Mouse (Mus musculus) hindbrain, embryonic 14.5 days (tissue): ENCODE results near the gene Soga1. TPM values are rescaled to one million over a fixed set of nuclear protein-coding genes. Genes with fewer than 3 reads are reported as not detected.

ENCODE experiments used
- ATAC-seq: fragments of 200-750 bp; cut with Nextera tagmentation; 2 replicates; pipeline ENCODE4 v1.8.0; 2017; ENCODE audit warnings: moderate number of reproducible peaks, mild to moderate bottlenecking, moderate TSS enrichment, moderate library complexity; ENCODE audit not compliant: low FRiP score
- DNase-seq: peaks from one replicate; pipeline ENCODE4 v3.0.0-alpha.2; 2015; ENCODE audit warnings: low spot score
- H3K27ac ChIP-seq: fragments of 300-500 bp; sonication (generic); 2 replicates; pipeline ENCODE4 v1.5.1; 2014; ENCODE audit warnings: mild to moderate bottlenecking, moderate library complexity
- H3K27me3 ChIP-seq: fragments of 300-500 bp; sonication (generic); 2 replicates; pipeline ENCODE4 v1.6.1; 2014; ENCODE audit warnings: mild to moderate bottlenecking, low read length, mixed read lengths; ENCODE audit not compliant: control insufficient read depth, insufficient read depth
- H3K36me3 ChIP-seq: fragments of 300-500 bp; sonication (generic); replicated peaks from 2 replicates; pipeline ENCODE4 v1.6.1; 2014; ENCODE audit not compliant: control insufficient read depth, insufficient read depth
- H3K4me1 ChIP-seq: fragments of 300-500 bp; sonication (generic); replicated peaks from 2 replicates; pipeline ENCODE4 v1.6.1; 2014; ENCODE audit warnings: antibody characterized with exemption, low read length, mixed read lengths; ENCODE audit not compliant: control insufficient read depth, insufficient read depth
- H3K4me2 ChIP-seq: fragments of 300-500 bp; sonication (generic); replicated peaks from 2 replicates; pipeline ENCODE4 v1.6.1; 2014; ENCODE audit warnings: mild to moderate bottlenecking, moderate library complexity
- H3K4me3 ChIP-seq: fragments of 300-500 bp; sonication (generic); replicated peaks from 2 replicates; pipeline ENCODE4 v1.5.1; 2014; ENCODE audit warnings: mild to moderate bottlenecking, low read length
- H3K9ac ChIP-seq: fragments of 300-500 bp; sonication (generic); 2 replicates; pipeline ENCODE4 v1.6.1; 2014
- H3K9me3 ChIP-seq: fragments of 300-500 bp; sonication (generic); 2 replicates; pipeline ENCODE4 v1.6.1; 2016; ENCODE audit warnings: low read length; ENCODE audit not compliant: control insufficient read depth
- WGBS: fragments of 180-500 bp; shearing (Covaris S2); extraction: QIAGEN DNeasy Blood & Tissue Kit; methylation state at CpG from one replicate; pipeline ENCODE4 v1.1.7; 2014; 5-methylcytosine and 5-hydroxymethylcytosine counted together
- polyA plus RNA-seq: library from polyadenylated mRNA; unstranded; fragments of >200 nt; fragmentation: Nextera tagmentation; extraction: Ambion mirVana; gene quantifications from 2 replicates; pipeline ENCODE4 v1.2.1, GENCODE M21; 2014

The Soga1 gene
- 9.5 and 9.7 TPM in 2 replicates for polyA plus RNA-seq

DNA sequence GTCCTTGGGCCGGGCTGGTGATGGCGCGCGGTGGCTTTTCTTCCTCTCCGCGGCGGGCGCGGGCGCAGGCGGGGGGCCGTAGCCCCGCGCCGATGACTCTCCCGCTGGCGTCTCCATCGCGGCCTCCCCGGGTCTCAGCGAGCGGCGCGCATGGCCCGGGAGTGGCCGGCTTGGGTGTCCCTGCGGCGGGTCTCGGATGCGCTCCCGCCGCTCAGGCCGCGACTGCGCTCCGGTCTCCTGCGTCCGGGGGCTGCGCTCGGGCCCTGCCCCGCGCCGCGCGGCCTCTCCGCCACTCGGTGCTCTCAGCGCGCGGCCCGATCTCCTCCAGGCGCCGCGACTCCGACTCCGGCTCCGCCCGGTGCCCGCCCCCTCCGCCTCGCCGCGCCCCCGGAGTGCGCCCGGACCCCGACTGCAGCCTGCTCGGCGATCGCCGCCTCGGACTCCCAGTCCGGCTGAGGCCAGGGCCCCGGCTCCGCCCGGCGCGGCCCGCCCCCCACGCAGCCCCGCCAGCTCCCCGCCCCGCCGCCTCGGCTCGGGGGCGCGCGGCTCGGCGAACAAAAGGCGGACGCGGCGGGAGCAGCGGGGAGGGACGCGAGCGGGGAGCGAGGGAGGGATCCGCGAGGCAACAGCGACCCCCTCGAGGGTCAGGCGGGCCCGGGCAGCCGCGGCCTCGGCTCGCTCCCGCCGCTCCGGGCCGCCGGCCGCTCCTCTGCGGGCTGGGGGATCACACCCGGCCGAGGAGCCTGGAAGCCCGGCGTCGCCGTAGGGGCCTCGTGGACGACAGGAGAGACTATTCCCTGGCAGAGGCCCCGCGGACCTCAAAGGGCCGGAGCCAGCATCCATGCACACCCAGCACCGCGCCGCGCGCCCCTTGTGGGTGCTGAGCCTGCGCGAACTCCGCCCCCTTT lies at the start of gene Soga1:
TSS of gene Soga1 (minus strand) at position 462 of the 908 bp plus-strand sequence.
- no peaks in the 10 kb centered on the region for H3K9me3 ChIP-seq
- WGBS: under 1% methylated on average over 85 of the region's 136 CpGs
- DNase-seq: peak; percentile 83
- H3K9ac ChIP-seq: peak within 1 kb of the TSS; percentile 99
- H3K4me3 ChIP-seq: peak within 1 kb of the TSS; percentile 96
- peak; percentile 86 for ATAC-seq
- peaks cover 40% of the 10 kb centered on the region for H3K4me1 ChIP-seq
- H3K27me3 ChIP-seq: no peaks in the 10 kb centered on the region
- H3K4me2 ChIP-seq: peak within 1 kb of the TSS; percentile 93
- H3K36me3 ChIP-seq: 0 out of 2 replicates have a peak, but pooled peaks cover 6% of the 10 kb centered on the region
- H3K27ac ChIP-seq: peak within 1 kb of the TSS; percentile 98

DNA sequence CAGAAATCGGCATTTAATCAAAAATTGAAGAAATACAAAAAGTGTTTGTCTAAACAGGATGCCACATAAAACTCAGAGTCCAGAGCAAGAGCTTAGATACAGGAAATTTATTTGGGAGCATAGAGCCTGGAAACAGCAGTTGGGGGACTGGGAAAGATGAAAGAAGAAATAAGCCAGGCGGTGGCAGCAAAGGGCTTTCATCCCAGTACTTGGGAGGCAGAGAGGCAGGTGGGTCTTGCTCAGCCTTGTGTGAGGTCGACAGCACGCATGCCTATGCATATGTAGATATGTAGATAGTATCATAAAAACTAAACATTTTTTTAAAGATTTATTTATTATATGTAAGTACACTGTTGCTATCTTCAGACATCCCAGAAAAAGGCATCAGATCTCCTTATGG lies 49.0 kb upstream of the Soga1 start:
- no peaks in the 10 kb centered on the region for H3K4me1 ChIP-seq
- H3K36me3 ChIP-seq: no peaks in the 10 kb centered on the region
- WGBS: 74% methylated on average over 4 of the region's 4 CpGs
- no peaks in the 10 kb centered on the region for H3K9me3 ChIP-seq
- DNase-seq (no peak), ATAC-seq (no peak)
- no peak overlapping the region for H3K27ac ChIP-seq
- H3K4me2 ChIP-seq: no peak overlapping the region
- no peak overlapping the region for H3K9ac ChIP-seq
- H3K4me3 ChIP-seq: no peak overlapping the region
- no peaks in the 10 kb centered on the region for H3K27me3 ChIP-seq

DNA sequence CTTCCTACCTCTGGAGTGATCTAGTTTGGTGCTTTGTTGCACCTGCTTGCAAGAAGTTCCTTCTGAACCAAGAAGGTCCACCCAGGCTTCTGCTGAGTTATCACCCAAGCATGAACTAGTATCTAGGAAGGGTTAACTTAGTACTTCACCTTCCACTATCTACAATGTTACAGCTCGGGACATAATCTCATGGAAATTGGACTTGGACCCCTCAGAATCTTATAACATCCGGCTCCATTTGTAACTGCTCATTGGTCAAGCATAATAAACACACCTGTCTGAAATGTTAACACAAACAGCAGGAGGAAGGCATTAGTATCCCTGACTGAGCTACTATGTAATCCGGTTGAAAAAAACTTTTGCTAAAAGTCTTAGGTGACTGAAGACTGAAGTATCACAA lies 48.3 kb upstream of the Soga1 start:
- Histone ChIP-seq H3K27ac (no peak overlapping the region), H3K36me3 (no peaks in the 10 kb centered on the region), H3K27me3 (no peaks in the 10 kb centered on the region), H3K9me3 (no peaks in the 10 kb centered on the region), H3K4me2 (no peak overlapping the region), H3K4me1 (no peaks in the 10 kb centered on the region), H3K9ac (no peak overlapping the region), H3K4me3 (no peak overlapping the region)
- WGBS: 93% methylated on average over 3 of the region's 3 CpGs
- DNase-seq (no peak), ATAC-seq (no peak)

DNA sequence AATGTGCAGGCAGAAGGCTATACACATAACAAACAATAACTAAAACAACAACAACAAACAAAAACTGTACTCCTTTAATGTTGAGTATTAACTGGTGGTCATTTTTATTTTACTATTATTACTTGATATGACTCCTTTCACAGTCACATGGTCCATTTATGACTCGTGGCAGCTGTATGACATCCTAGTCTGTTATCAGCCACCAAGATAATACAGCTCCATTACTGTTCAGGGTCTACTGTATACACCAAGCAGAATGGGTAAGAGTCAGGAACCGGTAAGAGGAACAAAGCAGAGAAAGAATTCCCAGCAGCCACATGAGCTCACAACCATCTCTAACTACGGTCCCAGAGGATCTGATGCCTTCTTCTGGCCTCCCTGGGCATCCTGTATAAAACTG lies 46.2 kb upstream of the Soga1 start:
- H3K27me3 ChIP-seq: no peaks in the 10 kb centered on the region
- 87% methylated on average over 3 of the region's 3 CpGs for whole genome bisulfite sequencing
- H3K9ac ChIP-seq: no peak overlapping the region
- DNase-seq (no peak), ATAC-seq (no peak)
- H3K4me2 ChIP-seq: no peak overlapping the region
- no peaks in the 10 kb centered on the region for H3K4me1 ChIP-seq
- H3K4me3 ChIP-seq: no peak overlapping the region
- H3K27ac ChIP-seq: no peak overlapping the region
- peaks cover 8% of the 10 kb centered on the region; the same call in 1 of the 2 replicates for H3K36me3 ChIP-seq
- no peaks in the 10 kb centered on the region for H3K9me3 ChIP-seq

DNA sequence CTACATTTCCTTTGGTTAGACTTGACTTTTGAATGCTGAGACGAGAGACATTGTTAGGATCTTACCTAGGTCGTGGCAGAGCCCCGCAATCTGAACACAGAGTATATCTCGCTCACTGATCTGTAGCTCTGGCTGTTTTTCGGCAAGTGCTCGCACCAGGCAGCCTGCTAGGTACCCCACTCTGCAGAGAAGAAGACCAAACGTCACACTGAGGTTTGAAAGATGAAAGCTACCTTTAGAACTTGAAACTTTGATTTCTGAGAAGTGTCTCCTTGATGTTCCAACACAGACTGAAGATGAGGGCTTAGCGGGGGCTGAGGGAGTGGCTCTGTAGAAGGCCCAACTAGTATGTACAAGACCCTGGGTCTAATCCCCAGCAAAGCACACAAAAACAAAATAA lies 42.7 kb upstream of the Soga1 start:
- H3K4me1 ChIP-seq: no peaks in the 10 kb centered on the region
- H3K4me3 ChIP-seq: no peak overlapping the region
- ATAC-seq: no peak
- H3K4me2 ChIP-seq: no peak overlapping the region
- peaks cover 14% of the 10 kb centered on the region; the same call in 1 of the 2 replicates for H3K36me3 ChIP-seq
- no peaks in the 10 kb centered on the region for H3K27me3 ChIP-seq
- 93% methylated on average over 8 of the region's 8 CpGs for WGBS
- H3K27ac ChIP-seq: no peak overlapping the region
- no peak for DNase-seq
- H3K9ac ChIP-seq: no peak overlapping the region
- H3K9me3 ChIP-seq: no peaks in the 10 kb centered on the region

DNA sequence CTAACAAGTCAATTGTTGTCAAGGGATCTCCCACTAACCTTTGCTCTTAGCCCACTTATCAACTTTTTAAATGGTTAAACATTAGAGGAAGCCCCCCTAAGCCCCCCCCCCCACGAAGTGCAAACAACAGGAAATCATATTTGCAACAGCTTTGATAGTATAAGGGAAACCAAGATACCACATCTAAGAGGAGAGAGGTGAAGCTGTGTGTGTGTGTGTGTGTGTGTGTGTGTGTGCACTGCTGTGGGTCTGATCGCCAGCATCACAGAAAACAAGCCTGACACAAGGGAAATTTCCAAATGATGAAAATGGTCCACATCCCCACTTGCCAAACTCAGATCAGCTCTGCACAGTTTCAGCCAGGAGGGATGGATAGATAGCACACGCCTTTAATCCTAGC lies 40.0 kb upstream of the Soga1 start:
- 77% methylated on average over 3 of the region's 3 CpGs for WGBS
- ATAC-seq: no peak
- Histone ChIP-seq H3K9ac (no peak overlapping the region), H3K27ac (no peak overlapping the region), H3K4me3 (no peak overlapping the region), H3K4me1 (no peaks in the 10 kb centered on the region), H3K36me3 (peaks cover 17% of the 10 kb centered on the region), H3K4me2 (no peak overlapping the region), H3K27me3 (no peaks in the 10 kb centered on the region), H3K9me3 (no peaks in the 10 kb centered on the region)
- no peak for DNase-seq

DNA sequence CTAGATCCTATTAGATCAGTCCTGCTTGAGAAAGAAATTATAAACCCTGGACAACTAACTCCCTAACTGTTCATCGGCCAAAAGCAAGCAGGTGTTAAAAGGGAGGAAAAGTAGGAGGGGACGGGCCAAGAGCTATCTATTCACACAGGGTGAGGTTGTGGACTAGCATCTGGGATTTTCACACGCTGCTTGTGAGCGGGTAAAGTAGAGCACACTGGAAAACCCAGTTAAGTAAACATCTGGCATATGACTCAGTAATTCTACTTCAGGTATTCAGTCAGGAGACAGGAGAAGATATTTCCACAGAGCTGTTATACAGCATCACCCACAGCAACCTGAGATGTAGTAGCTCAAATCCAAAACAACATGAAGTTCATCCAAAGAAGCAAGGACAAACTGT lies 39.5 kb upstream of the Soga1 start:
- ATAC-seq: no peak
- H3K9ac ChIP-seq: no peak overlapping the region
- no peak overlapping the region for H3K4me3 ChIP-seq
- no peaks in the 10 kb centered on the region for H3K4me1 ChIP-seq
- no peaks in the 10 kb centered on the region for H3K9me3 ChIP-seq
- no peak for DNase-seq
- H3K27ac ChIP-seq: no peak overlapping the region
- peaks cover 17% of the 10 kb centered on the region for H3K36me3 ChIP-seq
- WGBS: 94% methylated on average over 4 of the region's 4 CpGs
- no peaks in the 10 kb centered on the region for H3K27me3 ChIP-seq
- no peak overlapping the region for H3K4me2 ChIP-seq

DNA sequence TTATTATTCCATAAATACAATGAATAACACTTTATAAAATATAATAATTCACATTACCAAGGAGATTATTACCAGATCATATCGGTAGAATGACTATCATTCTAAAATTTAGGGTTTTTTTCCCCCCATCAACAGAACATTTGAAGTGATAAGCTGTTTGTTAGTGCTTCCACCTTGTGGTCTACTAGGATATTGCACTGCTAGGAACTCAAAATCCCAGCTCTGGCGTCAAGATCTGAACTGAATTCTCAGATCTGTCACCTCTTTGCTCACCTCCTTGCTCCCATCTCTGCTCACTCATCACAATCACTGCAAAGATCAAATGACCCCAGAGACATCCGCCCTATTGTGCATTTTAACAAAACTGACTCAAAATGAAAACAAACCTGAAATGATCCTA lies 37.9 kb upstream of the Soga1 start:
- Histone ChIP-seq H3K4me2 (no peak overlapping the region), H3K27ac (no peak overlapping the region), H3K36me3 (peaks cover 27% of the 10 kb centered on the region), H3K9ac (no peak overlapping the region), H3K27me3 (no peaks in the 10 kb centered on the region), H3K4me3 (no peak overlapping the region), H3K9me3 (no peaks in the 10 kb centered on the region), H3K4me1 (no peaks in the 10 kb centered on the region)
- ATAC-seq (no peak), DNase-seq (peak; percentile 69)
- 23% methylated on average over 3 of the region's 3 CpGs for WGBS

DNA sequence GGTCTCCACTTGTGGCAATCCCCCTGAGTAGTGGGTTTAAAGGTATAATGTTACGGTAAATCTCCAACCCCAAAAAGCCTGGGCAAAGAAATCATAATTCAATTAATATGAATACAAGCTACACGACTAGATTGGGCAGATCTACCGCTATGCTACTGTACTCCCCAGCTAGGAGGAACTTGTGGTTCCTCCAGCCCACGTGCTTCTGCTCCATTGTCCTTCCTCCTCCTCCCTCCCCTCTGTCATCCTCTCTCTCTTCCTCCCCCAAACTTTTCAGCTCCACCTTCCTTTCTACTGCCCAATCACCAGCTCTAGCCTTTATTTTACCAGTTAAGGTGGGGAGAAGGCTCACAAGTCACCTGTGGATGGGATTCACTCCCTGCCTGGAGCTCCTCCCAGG lies 29.2 kb upstream of the Soga1 start:
- H3K27me3 ChIP-seq: no peaks in the 10 kb centered on the region
- WGBS: 90% methylated on average over 4 of the region's 4 CpGs
- H3K27ac ChIP-seq: no peak overlapping the region
- no peak for DNase-seq
- peaks cover 38% of the 10 kb centered on the region for H3K36me3 ChIP-seq
- ATAC-seq: no peak
- H3K4me1 ChIP-seq: no peaks in the 10 kb centered on the region
- no peak overlapping the region for H3K9ac ChIP-seq
- no peak overlapping the region for H3K4me3 ChIP-seq
- H3K4me2 ChIP-seq: no peak overlapping the region
- no peaks in the 10 kb centered on the region for H3K9me3 ChIP-seq
